Mouse (Mus musculus) C2C12 (cell line): ENCODE measurements at regions not wholly inside any gene's neighbourhood (a gene's known extent, or its start where the extent isn't known, plus 50 kb on each side); places are given as distances from the start of the nearest gene placed in this dataset.

Experiments
- H3K27me3 ChIP-seq: one replicate; pipeline ENCODE4 v1.6.1; 2011; ENCODE audit not compliant: control insufficient read depth, insufficient read depth, insufficient read length
- H3K36me3 ChIP-seq: one replicate; pipeline ENCODE4 v1.6.1; 2011; ENCODE audit not compliant: control insufficient read depth, insufficient read depth
- H3K4me3 ChIP-seq: one replicate; pipeline ENCODE4 v1.5.1; 2011; ENCODE audit warnings: mild to moderate bottlenecking, control low read depth; ENCODE audit not compliant: poor library complexity, insufficient read depth, severe bottlenecking
- H3K79me2 ChIP-seq: one replicate; pipeline ENCODE4 v1.6.1; 2011; ENCODE audit not compliant: control insufficient read depth, insufficient read depth
- H3K79me3 ChIP-seq: one replicate; pipeline ENCODE4 v1.6.1; 2011; ENCODE audit warnings: low read depth, control low read depth
- H3ac ChIP-seq: one replicate; pipeline ENCODE3; 2011; ENCODE audit warnings: low read depth; ENCODE audit not compliant: control insufficient read depth, insufficient read length
- CEBPB ChIP-seq: IDR thresholded peaks from one replicate; pipeline ENCODE4 v1.6.1; 2011; ENCODE audit warnings: low read depth, mild to moderate bottlenecking, control low read depth, moderate library complexity
- CTCF ChIP-seq: IDR thresholded peaks from one replicate; pipeline ENCODE4 v1.5.1; 2011; ENCODE audit not compliant: control insufficient read depth, insufficient read depth, insufficient read length
- FOSL1 ChIP-seq: IDR thresholded peaks from one replicate; pipeline ENCODE4 v1.8.0; 2011; ENCODE audit warnings: mild to moderate bottlenecking, low read length; ENCODE audit not compliant: poor library complexity, insufficient read depth, severe bottlenecking
- MAX ChIP-seq: IDR thresholded peaks from one replicate; pipeline ENCODE4 v1.6.1; 2011; ENCODE audit warnings: mild to moderate bottlenecking, control low read depth
- MYOD1 ChIP-seq: IDR thresholded peaks from one replicate; pipeline ENCODE4 v1.6.1; 2011; ENCODE audit warnings: low read depth; ENCODE audit not compliant: control insufficient read depth, insufficient read length
- MYOG ChIP-seq: IDR thresholded peaks from one replicate; pipeline ENCODE4 v1.6.1; 2011; ENCODE audit not compliant: control insufficient read depth, insufficient read length; ENCODE audit errors: extremely low read depth
- USF1 ChIP-seq: IDR thresholded peaks from one replicate; pipeline ENCODE4 v1.6.1; 2011; ENCODE audit warnings: low read depth, mild to moderate bottlenecking, control low read depth, moderate library complexity

DNA sequence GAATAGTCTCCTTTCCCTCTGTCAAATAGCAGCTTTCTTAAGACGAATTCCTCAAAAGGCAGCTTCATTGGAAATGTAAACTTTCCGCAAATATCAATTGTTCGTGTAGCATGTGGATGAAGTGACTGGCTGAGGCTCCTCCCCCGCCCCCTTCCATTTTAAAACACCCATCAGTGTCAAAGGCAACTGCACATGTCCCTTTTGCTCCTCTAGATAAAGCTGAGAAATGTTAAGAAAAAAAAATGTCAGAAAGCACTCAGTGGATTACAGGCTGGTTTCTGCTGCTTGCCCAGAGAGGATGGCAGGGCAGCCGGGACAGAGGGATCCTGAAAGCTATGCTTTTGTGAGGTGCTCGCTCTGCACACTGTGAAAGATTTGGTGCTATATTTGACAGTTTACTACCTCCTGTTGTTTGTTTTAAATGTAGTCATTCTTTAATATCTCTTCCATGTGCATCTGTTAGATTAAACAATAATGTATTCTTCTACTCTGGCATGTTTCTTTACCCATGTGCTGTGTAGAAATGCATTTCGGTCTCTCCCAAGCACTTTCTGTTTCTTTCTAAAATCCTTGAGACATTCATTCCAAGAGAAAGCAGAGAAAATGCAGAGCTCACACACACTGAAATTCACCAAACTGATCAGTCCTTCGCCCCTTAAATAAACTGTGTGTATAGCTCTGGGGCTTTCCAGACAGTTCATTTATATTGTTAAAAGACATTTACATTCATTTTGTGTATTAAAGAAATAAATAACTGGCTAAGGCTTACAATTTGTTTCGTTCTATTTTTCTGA is 263.9 kb downstream of the Meis1 start:
- no peak overlapping the region for H3K4me3 ChIP-seq
- no peaks in the 10 kb centered on the region for H3K79me2 ChIP-seq
- no peaks in the 10 kb centered on the region for H3K36me3 ChIP-seq
- TF ChIP-seq CTCF (no peak), USF1 (no peak)
- no peaks in the 10 kb centered on the region for H3K27me3 ChIP-seq
- H3ac ChIP-seq: no peak overlapping the region
- no peaks in the 10 kb centered on the region for H3K79me3 ChIP-seq

DNA sequence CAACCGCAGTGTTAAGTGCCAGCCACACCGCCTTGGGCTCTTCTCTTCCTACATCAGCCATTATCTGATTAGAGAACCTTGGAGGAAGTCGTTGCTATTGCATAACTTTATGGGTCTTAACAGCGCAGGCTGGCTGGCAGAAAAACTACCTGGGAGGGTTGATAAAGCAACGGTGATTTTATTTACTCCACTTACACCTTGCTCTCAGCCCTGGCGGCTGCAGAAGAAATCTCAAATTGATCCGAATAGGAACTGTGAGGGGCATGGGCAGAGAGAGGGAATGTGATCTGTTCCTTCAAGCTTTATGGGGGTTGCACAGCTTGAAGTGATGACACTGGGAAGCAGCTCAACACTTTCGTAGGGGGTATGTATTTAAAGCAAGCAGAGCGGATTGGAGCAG is 264.9 kb downstream of the Meis1 start:
- no peaks in the 10 kb centered on the region for H3K27me3 ChIP-seq
- TF ChIP-seq CTCF: no peak
- TF ChIP-seq FOSL1: no peak
- no peak for TF ChIP-seq USF1
- TF ChIP-seq MYOG: no peak
- TF ChIP-seq MYOD1: no peak
- no peak for TF ChIP-seq CEBPB
- TF ChIP-seq MAX: no peak
- H3K79me2 ChIP-seq: no peaks in the 10 kb centered on the region
- no peaks in the 10 kb centered on the region for H3K36me3 ChIP-seq
- H3ac ChIP-seq: no peak overlapping the region
- H3K4me3 ChIP-seq: no peak overlapping the region
- H3K79me3 ChIP-seq: no peaks in the 10 kb centered on the region

DNA sequence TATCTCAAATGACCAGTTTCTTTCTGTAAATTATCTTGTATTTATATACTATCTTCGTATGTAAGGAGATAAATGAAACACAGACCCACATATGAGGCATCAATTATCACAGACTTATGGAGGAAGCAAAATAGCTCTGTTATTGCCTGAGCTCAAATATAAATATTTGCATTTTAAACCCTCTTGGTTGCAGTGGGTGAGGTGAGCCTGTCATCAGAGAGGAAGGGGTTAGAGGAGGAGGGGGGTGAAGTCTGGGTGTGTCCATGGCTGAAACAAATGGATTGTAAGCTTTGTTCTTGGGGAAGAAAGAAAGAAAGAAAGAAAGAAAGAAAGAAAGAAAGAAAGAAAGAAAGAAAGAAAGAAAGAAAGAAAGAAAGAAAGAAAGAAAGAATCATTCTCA is 265.5 kb downstream of the Meis1 start:
- Histone ChIP-seq H3ac (no peak overlapping the region), H3K27me3 (no peaks in the 10 kb centered on the region), H3K79me2 (no peaks in the 10 kb centered on the region), H3K79me3 (no peaks in the 10 kb centered on the region), H3K4me3 (no peak overlapping the region), H3K36me3 (no peaks in the 10 kb centered on the region)
- TF ChIP-seq CTCF: no peak
- no peak for TF ChIP-seq FOSL1
- TF ChIP-seq MYOD1: no peak
- TF ChIP-seq CEBPB: no peak
- TF ChIP-seq USF1: no peak
- TF ChIP-seq MAX: no peak
- TF ChIP-seq MYOG: no peak

- Histone ChIP-seq H3K4me3 (no peak overlapping the region), H3K36me3 (no peaks in the 10 kb centered on the region), H3ac (no peak overlapping the region), H3K27me3 (no peaks in the 10 kb centered on the region), H3K79me2 (no peaks in the 10 kb centered on the region), H3K79me3 (no peaks in the 10 kb centered on the region)
- TF ChIP-seq FOSL1: no peak
- TF ChIP-seq MYOG: no peak
- TF ChIP-seq CEBPB: no peak
- no peak for TF ChIP-seq CTCF
- no peak for TF ChIP-seq USF1
- no peak for TF ChIP-seq MAX
- no peak for TF ChIP-seq MYOD1
Observed at GRCm38 (mm10) chr11:18752512-18752911, 266.3 kb downstream of the Meis1 start.

DNA sequence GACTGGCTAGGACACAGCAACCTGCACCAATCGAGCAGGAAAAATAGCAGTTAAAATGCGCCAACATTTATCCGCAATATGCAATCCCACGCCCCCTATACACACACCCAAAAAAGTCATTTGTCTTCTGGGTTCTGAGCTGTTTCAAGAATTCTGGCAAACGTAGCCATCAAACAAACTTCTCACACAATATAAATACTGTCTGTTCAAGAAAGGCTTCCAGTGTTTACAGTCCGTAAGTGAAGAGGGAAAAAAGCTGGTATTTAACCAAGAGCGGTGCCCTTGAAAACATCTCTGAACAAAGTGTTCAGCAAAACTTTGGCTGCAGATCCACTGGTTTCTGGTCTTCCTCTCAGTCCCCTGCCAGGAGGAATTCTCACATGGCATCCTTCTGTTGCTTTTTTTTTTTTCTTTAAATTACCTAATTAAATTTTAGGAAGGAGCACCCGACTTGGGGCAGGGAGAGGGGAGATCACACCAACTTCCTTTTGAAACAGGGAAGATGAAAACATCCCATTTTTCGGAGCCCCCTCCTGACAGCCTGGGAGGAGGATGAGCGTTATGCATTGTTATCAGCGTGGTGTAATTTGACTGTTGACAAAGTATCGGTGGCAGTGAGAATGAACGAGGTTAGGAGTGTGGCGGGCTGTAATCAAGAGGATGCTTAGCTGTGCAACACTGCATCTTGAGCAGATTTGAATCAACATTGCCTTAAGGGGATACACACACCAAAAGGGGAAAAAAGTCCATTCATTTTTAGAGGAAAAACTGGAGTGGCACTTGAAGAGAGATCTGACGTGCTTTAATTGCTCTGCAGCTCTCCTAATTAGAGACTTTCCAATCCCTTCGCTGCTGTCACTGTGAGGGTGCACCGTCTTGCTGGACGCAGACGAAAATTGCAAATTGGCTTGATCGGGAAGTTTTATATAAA is 267.6 kb downstream of the Meis1 start:
- H3ac ChIP-seq: no peak overlapping the region
- H3K36me3 ChIP-seq: no peaks in the 10 kb centered on the region
- no peaks in the 10 kb centered on the region for H3K79me2 ChIP-seq
- no peaks in the 10 kb centered on the region for H3K79me3 ChIP-seq
- no peaks in the 10 kb centered on the region for H3K27me3 ChIP-seq
- TF ChIP-seq CTCF (no peak), MYOD1 (no peak), FOSL1 (no peak), USF1 (no peak), MYOG (no peak), MAX (no peak), CEBPB (no peak)
- H3K4me3 ChIP-seq: no peak overlapping the region
